Mouse (Mus musculus): ENCODE data around the gene Fut11.

Fut11 gene

DNA sequence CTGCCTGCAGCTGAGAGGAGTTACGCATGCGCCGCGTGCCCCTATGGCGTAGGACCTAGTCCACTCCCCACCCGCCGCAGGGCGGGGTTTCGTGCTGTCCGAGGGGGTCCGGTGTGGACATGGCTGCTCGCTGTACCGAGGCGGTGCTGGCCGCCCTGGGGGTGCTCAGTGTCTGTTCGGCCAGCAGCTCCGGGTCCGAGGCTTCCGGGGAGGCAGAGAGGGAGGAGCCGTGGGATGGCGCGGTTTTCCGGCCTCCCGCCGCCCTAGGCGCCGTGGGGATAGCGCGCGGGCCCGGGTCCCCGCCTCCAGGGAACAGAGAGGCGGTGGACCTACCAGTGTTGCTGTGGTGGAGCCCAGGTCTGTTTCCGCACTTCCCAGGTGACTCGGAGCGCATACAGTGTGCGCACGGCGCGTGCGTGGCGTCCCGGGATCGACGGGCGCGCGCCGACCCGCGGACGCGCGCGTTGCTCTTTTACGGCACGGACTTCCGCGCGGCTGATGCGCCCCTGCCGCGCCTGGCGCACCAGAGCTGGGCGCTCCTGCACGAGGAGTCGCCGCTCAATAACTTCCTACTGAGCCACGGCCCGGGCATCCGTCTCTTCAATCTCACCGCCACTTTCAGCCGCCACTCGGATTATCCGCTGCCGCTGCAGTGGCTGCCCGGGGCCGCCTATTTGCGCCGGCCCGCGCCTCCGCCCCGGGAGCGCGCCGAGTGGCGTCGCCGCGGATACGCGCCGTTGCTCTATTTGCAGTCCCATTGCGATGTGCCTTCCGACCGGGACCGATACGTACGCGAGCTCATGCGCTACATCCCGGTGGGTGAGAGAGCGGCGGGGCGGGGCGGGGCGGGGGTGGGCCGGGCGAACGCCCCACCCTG, at the start of gene Fut11:
Gene Fut11 (plus strand): TSS at position 85 of the 877 bp plus-strand sequence.
- peak; percentile 80 to 83 for DNase-seq

DNA sequence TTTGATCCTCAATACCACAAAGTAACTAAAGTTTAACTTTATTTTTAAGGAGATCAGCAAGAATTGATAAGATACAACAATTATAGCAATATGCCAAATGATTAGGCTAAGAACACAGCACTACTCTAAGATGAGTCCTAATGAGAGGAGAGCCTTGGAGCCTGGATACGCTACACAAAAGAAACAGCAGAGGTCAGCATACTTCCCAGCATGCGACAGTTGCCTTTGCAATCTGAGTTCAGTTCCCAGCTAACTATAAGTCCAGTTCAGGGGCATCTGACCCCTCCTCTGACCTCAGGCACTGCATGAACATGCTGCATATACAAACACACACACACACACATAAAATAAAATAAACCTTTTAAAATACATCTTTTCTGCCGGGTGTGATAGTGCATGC, 49.2 kb upstream of the Fut11 start:
- no peak for DNase-seq

DNA sequence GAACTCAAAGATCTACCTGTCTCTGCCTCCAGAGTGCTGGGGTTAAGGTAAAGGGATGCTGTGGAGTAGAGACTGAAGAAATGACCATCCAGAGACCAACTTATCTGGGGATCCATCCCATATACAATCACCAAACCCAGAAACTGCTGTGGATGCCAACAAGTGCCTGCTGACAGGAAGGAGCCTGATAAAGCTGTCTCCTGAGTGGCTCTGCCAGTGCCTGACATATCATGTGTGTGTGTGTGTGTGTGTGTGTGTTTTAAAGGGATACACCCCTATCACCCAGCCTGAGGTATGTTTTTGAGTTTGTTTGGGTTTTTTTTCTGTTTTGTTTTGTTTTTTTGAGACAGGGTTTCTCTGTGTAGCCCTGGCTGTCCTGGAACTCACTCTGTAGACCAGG, 48.4 kb upstream of the Fut11 start:
- DNase-seq: no peak

DNA sequence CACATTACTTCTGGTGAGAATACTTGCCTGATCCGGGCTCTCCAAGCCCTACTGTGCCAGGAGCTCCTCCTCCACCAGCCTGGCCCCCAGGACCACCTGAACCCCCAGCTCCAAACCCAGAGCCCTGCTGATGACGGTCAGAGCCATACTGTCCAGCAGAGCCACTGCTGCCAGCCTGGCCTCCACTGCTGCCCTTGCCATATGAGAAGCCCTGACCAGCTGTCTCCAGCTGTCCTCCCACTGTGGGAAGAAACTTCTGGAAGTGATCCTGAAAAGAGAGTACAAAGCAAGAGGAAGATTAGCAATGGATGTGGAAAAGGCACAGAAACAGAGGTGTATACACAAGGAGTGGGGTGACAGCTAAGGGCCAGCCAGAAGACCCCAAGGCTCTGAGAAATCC, 43.8 kb upstream of the Fut11 start:
- DNase-seq: no peak

DNA sequence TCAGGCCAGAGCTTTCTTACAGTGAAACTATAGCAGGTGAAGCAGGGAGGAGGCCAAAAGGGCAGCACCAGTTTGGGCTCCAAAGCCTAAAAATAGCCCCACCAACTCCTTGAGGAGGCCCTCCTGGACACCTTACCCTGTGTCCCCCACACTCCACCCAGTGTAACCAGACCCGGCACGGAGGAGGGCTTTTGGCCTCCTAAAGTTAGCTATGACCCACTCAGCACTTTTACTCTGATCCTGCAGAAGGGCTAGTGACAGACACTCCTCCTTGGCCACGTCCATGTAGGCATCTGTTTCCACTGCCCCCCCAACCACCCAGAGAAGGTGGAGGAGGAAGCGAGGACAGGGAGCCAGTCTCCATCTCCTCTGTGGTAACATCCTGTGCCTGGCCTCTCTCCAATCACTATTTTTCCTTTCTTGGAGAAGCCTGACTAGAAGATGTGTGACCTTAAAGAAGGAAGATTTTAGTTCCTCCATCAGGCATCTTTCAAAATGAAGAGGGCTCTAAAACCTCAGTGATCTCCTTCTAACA, 43.0 kb upstream of the Fut11 start:
- DNase-seq: no peak

DNA sequence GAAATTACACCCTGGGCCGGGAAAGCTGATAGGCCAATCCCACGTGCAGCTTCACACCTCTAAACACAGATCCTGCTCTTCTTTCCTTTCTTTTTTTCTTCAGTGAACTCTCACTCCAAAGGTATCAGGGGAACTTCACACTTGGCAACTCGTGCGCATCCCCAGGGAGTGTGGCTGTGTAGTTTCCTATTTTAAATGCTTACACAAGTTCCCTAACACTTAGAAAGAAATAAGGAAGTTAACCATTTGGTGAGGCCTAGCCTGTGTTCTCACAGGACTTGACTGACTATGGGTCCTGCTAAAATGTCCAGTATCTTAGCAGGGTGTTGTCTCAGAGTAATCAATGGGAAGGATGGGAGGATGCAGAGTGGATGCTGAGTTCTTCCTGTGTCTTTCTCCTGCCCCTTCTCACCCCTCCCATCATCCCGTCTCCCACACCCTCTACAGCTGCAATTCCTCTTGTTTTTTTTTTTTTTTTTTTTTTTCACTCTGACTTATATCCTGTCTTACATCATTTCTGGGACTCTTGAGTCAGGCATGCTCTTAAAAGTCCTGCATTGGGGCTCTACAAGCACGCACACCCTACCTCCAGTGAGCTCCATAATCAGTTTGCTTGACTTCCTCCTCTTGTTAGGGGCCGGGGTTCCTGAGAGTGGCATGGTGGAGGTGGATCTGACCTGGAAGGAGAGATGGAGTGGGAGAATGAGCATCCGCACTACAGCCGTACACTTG, 39.9 kb upstream of the Fut11 start:
- no peak for DNase-seq

DNA sequence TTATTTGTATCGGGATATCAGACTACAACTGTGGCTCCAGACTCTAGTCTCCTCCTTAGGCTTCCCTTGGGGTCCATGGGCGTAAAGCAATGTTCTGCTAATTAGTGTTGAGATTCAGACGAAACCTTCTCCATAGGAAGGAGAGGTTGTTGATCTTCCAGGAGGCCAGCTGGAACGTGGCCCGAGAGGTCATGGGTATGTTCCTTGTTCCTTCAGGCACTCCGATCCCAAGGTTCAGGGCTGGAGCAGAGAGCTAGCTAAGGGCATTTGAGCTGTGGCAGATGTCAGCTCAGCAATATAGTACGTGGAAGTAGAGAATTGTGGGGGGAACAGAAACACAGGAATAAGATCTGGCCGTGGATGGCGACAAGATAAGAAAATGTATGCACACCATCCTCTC, 39.0 kb upstream of the Fut11 start:
- DNase-seq: no peak

DNA sequence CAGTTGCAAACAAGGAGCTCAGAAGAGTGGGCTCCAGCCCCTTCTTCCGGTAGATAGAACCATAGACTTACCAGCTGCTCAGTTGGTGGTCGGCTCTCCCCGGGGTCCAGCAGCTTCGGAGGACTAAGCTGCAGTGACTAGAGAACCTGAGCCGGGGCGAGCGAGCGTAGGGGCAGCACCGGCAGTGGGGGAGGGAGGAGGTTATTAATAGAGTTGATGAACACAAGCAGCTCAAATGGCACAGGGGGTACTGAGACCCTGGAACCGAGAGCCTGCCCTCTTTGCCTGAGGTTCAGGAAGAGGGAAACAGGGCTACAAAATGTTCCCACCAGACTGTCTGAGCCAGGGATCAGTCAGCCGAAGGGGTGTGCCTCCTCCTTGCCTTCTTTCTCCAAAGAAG, 38.4 kb upstream of the Fut11 start, which contains the start of gene Myoz1:
Gene Myoz1 (minus strand): TSS at position 180 of the 400 bp plus-strand sequence.
- no peak for DNase-seq

DNA sequence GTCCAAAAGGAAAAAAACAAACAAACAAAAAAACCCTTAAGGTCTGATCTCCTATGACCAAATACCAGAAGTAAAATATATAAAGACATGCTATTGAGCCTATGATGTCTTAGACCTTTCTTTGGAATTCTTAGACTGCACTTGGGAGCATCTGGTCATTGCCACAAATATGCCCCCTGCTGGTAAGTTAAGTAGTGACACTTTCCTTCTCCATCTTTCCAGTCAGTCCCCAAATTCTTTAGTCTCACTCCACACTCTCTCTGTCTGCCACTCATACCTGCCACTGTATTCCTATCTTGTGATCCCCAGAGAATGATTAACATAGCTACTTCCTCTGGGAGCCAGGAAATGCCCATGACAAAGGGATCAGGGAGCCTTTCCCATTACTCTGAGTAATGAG, 36.4 kb upstream of the Fut11 start:
- DNase-seq: peak; percentile 40 to 48

DNA sequence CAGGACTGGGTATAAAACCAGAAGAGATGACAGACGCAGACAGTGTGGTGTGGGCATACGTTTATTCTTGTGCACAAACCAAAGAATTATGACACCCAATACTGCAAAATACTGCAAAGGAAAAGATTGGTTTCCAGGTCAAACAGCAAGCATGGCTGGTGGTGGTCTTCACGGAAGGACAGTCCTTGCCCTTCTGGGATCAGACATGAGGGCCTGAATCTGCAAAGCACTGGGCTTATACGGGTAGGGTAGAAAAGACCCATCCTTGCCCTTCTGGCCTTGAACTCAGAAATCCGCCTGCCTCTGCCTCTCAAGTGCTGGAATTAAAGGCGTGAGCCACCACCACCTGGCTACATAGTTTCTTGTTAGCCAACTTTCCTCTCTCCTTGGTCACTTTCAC, 35.9 kb upstream of the Fut11 start:
- DNase-seq: no peak

DNA sequence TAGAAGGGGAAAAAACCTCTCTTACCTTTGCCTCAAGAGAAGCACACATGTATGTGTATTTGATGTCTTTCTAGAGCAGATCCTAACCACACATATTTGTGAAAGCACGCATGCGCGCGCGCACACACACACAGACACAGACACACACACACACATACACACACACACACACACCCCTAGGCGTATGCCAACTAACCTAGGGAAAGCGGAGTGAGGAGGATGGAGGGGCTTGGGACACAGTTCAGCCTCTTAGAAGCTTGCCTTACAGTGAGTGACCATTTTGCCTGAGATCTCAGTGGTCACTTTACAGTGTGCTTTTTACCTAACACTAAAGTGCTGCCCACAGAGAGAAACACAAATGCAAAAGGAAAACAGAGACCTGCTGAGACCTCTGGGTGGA, 35.1 kb upstream of the Fut11 start:
- no peak for DNase-seq

DNA sequence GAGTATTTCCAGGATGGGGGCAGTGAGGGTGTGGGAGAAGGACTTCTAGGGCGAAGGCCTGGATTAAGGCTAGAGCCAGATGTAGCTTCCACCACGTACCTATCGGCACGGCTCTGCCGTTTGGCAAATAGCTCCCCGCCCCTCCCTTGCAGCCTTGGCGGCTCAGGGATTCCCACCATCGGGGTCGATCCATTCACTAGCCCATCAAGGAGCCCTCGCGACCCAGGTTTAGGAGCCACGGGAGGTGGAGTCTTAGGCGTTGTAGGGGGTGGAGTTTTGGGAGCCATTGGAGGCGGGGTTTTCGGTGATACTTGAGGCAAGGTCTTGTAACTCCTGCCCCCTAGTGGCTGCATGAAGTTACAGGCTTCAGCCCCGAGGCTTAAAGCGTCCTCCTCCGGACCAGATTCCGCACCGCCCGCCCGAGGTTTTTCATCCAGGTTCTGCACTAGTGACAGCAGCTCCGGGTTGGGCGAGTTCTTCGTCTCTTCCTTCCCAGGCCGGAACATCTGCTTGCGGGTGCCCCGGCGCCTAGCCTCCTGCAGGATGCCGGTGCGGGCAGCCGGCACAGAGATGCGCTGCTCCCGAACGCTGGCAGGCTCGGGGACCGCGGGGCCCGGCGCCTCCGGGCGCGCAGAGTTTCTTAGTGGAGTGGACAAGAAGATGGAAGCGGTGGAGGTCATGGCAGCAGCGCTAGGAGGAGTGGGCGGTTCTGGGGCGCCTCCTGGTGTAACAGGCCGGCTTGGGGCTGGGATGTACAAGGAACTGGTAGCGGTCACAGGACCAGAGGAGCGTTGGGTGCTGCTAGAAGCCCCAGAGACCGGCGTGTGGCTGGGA, 33.7 kb upstream of the Fut11 start:
- DNase-seq: peak; percentile 91 to 93

DNA sequence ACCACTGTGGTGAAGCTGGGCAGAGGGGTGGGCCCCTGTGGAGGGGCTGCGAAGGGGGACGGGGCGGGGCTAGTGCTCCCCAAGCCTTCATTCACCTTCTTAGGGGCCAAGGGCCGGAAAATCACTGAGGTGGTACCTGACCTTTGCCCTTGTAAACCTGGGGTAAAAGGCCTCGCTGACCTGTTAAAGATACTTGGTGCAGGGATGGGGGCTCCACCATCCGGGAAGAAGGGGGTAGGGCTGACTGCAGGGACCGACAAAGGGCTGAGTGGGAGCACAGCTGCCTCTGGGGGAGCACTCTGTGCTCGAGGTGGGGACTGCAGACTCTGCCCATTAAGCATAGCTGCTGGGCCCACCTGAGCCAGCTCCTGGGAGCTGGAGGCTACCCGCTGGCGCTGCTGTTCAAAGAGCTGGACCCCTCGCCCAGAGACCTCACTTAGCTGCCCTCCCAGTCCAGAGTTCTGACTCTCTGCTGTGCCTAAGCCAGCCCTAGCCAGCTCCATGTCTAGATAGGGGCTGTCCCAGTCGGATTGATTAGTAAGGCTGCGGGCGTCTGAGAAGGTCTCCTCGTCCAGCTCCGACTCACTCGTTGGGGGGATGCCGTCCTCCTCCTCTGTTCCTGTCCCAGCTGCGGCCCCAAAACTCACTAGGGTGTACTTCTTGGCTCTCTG, 33.0 kb upstream of the Fut11 start:
- no peak for DNase-seq

DNA sequence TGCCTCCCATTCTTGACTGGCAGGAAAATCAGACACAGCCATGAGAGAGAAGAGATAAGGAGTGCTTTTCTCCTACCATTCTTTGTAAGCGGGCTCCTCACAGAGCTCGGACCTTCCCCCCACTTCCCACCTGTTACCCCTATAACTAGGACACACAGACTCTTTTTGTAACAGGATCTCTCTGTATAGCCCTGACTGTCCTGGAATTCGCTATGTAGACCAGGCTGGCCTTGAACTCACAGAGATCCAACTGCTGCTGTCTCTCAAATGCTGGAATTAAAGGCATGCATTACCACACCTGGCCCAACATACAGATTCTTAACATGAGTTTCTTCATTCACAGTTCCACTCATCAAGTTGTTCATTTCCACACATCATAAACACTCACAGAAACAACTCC, 32.0 kb upstream of the Fut11 start:
- no peak for DNase-seq

DNA sequence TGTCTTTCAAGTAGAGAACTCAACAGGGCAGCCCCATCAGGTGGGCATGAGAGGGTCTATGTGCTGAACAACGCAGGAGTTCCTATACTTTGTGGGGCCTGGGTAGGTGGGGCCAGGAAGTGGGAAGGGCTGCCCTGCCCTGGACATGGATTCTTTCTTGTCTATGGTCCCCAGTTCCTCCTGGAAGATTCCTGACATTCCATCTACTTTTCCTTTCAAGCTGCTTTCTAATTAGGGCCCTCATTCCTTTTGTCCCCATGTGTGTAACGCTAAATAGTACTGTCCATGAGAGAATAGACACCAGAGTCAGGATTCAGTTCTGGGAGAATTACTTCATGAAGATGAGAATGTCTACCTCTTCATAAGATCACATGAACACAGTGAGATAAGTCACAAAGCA, 31.2 kb upstream of the Fut11 start:
- no peak for DNase-seq

DNA sequence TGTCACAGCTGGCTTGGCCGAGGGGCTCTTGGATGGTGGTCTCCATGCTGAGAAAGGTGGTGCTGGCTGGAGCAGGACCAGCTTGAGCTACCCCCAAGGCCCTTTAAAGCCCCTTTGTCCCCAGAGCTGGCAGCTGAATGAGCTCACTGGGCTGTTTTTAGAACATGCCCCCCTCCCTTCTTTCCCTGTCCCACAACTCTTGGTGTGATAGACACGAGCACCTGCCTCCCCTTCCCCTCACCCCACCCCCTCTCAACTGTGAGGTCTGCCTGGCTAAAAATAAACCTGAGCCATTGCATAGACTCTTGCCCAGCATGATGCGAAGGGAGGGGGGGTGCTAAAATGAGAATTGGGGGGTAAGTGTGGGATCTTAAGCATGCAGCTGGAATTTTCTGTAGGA, 30.3 kb upstream of the Fut11 start:
- DNase-seq: no peak

DNA sequence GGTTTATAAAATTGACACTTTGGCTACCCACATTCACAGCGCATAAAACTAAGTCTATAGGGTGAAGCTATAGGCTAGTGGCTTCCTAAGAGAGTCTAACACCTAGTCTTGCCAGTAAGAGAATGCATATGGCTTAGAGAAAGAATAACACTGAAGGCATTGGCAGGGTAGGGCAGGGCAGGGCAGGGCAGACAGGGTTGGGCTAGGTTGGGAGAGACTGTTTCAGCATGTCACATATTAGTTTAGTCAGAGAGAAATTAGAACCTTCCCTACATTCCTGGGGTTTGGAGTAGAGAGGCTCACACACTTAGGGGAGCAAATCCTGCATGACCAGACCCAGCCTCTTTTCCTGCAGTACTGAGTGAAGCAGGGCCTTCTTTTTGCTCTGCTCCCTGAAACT, 27.3 kb upstream of the Fut11 start:
- no peak for DNase-seq

DNA sequence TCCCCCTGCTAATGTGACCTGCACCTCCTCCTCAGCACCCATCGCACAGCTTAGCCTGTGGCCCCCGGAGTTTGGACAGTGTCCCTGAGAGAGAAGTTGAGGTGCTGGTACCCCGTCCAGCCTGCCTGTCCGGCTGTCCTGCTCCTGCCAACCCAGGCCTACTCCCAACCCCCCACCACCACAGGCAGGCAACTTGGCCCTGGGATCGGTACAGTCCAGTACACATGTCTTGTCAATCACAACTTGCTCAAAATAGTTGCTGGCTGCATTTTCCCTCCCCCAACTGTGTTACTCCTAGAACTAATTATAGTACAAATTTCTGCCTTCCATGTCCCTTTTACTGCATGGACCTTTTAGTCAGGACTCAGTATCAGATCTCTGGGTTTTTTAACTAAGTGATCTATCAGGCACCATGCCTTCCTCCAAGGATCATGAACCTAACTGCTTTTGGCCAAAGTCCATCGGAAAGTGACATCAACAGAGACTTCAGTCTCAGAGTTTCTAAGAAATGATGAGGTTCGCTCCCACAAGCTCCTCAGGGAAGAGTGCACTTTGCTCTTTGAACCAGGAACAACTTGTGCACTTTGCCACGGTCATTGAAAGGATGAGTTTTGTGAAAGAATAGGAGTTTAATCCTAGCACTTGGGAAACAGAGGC, 26.5 kb upstream of the Fut11 start, which contains the start of gene Synpo2l:
Gene Synpo2l (minus strand): TSS at position 201 of the 657 bp plus-strand sequence.
- no peak for DNase-seq

DNA sequence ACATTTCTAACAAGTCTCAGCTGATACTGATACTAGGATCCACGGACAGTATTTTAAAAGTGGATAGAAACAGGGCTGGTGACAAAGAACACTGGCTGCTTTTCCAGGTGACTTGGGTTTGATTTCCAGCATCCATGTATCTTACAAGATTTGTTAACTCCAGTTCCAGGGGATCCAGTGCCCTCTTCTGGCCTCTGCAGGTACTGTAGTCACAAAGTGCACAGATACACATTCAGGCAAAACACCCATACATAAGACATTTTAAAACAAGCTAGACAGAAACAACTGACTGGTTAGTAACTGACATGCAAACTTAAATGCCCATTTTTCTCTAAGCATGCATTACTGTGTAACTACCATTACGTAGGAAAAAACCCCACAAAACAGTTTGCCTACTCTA, 21.8 kb upstream of the Fut11 start:
- DNase-seq: peak; percentile 68 to 75

DNA sequence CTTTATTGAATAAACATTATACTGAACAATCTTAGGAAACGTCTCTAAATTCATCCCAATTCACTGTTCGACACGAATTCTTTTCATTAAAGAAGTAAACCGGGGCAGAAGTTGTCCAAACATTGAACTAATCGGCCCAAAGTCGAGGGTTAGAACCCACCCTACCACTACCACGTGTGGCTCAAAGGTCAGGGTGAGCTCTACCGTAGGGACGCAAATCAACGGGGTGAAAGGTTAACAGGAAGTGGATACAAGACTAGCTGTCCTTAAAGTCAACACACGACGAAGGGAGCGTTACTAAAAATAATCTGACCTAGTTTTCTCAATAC, 21.1 kb upstream of the Fut11 start:
- DNase-seq: peak in 1 of 2 experiments; percentile 45

DNA sequence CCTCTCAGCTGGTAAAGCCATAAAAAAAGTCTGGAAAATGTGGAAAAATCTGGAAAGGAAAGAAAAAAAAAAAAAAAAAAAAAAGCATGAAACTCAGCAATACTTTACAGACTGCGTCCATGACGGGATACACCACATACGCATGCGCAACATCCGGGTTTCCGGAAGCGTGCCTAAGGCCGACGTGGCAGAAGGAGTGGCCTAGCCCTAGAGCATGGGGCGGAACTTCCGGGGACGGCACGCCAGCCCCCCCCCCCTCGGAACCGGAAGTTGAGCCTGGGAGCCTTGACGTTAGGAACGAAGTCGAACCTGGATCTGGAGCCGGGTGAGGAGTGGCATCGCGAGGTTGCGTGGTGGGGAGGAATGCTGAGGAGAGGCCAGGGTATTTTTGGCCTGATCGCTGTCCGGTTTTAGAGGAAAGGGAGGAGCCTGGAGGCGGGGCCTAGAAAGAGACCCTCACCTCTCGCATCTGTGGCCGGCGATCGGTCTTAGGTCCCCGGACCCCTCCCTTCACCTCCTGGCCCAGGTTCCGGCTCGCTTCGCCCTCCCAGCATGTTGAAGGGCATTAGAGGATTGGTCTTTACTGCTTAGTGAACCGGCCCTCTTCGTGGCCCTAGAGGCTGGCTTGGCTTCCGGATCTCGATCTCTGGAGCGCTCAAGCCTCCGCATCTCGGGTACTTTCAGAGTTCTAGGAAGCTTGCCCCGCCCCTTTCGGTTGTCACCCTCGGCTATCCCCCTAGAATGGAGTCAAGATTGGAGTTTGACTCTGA, 20.5 kb upstream of the Fut11 start, which contains the start of gene Sec24c:
Gene Sec24c (plus strand): TSS at position 245 of the 770 bp plus-strand sequence.
- DNase-seq: peak; percentile 97

Data from B cell, adult 2 months (primary cell).